Mouse (Mus musculus) hindbrain, embryonic 16.5 days (tissue): ENCODE results near the gene Tepsin. TPM values are rescaled to one million over a fixed set of nuclear protein-coding genes. Genes with fewer than 3 reads are reported as not detected.

Experiments
- ATAC-seq: fragments of 200-750 bp; cut with Nextera tagmentation; 2 replicates; pipeline ENCODE4 v1.8.0; 2017; ENCODE audit warnings: moderate TSS enrichment, moderate library complexity
- H3K27ac ChIP-seq: fragments of 300-500 bp; sonication (generic); 2 replicates; pipeline ENCODE4 v1.5.1; 2014; ENCODE audit warnings: low read depth, mild to moderate bottlenecking, control low read depth, low read length, moderate library complexity
- H3K27me3 ChIP-seq: fragments of 300-500 bp; sonication (generic); replicated peaks from 2 replicates; pipeline ENCODE4 v1.6.1; 2014; ENCODE audit warnings: low read length; ENCODE audit not compliant: control insufficient read depth, insufficient read depth
- H3K36me3 ChIP-seq: fragments of 300-500 bp; sonication (generic); 2 replicates; pipeline ENCODE4 v1.6.1; 2014; ENCODE audit warnings: mild to moderate bottlenecking, low read length, moderate library complexity, mixed read lengths; ENCODE audit not compliant: control insufficient read depth, insufficient read depth
- H3K4me1 ChIP-seq: fragments of 300-500 bp; sonication (generic); 2 replicates; pipeline ENCODE4 v1.6.1; 2014; ENCODE audit warnings: low read depth, low read length; ENCODE audit not compliant: control insufficient read depth, insufficient read depth
- H3K4me2 ChIP-seq: fragments of 300-500 bp; sonication (generic); 2 replicates; pipeline ENCODE4 v1.6.1; 2014; ENCODE audit warnings: mild to moderate bottlenecking, low read length, control low read depth, moderate library complexity
- H3K4me3 ChIP-seq: fragments of 300-500 bp; sonication (generic); 2 replicates; pipeline ENCODE4 v1.5.1; 2014; ENCODE audit warnings: mild to moderate bottlenecking, low read length, control low read depth, moderate library complexity
- H3K9ac ChIP-seq: fragments of 300-500 bp; sonication (generic); 2 replicates; pipeline ENCODE4 v1.6.1; 2014; ENCODE audit warnings: low read depth, mild to moderate bottlenecking, control low read depth, low read length, moderate library complexity
- H3K9me3 ChIP-seq: fragments of 300-500 bp; sonication (generic); 2 replicates; pipeline ENCODE4 v1.6.1; 2014; ENCODE audit warnings: mild to moderate bottlenecking, low read length, moderate library complexity; ENCODE audit not compliant: control insufficient read depth
- WGBS: fragments of 180-500 bp; shearing (Covaris S2); extraction: QIAGEN DNeasy Blood & Tissue Kit; methylation state at CpG from one replicate; pipeline ENCODE4 v1.1.7; 2014; 5-methylcytosine and 5-hydroxymethylcytosine counted together
- polyA plus RNA-seq: library from polyadenylated mRNA; unstranded; fragments of >200 nt; fragmentation: Nextera tagmentation; extraction: Ambion mirVana; gene quantifications from 2 replicates; pipeline ENCODE4 v1.2.1, GENCODE M21; 2015

Gene Tepsin
- polyA plus RNA-seq, 1 experiment from 2014 or later = 20.5 TPM

DNA sequence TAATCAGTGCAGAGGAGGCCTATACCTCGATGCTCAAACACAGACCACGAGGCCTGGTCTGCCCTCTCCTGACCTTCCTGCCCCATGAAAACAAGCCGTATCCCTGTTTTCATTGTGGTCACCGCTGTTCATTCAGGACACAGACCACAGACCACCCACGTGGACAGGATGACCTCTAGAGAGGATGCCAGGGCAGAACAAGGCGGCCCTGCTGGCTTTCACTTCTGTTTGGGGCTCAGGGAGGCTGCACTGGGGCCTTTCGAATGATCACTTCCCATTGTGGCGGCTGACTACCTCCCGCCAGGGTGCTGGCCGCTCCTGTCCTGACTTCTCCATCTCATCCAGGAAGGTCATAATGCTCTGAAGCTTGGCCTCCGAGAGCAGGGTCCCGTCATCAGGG is 27.5 kb downstream of the Tepsin start:
- H3K9ac ChIP-seq = no peak overlapping the region
- no peaks in the 10 kb centered on the region for H3K27me3 ChIP-seq
- no peak for ATAC-seq
- H3K27ac ChIP-seq = no peak overlapping the region
- no peak overlapping the region for H3K4me3 ChIP-seq
- no peaks in the 10 kb centered on the region for H3K9me3 ChIP-seq
- H3K36me3 ChIP-seq = peaks cover 44% of the 10 kb centered on the region
- no peaks in the 10 kb centered on the region; the same call in 1 of the 2 replicates for H3K4me1 ChIP-seq
- H3K4me2 ChIP-seq = no peak overlapping the region
- WGBS = 19% methylated on average over 12 of the region's 12 CpGs

DNA sequence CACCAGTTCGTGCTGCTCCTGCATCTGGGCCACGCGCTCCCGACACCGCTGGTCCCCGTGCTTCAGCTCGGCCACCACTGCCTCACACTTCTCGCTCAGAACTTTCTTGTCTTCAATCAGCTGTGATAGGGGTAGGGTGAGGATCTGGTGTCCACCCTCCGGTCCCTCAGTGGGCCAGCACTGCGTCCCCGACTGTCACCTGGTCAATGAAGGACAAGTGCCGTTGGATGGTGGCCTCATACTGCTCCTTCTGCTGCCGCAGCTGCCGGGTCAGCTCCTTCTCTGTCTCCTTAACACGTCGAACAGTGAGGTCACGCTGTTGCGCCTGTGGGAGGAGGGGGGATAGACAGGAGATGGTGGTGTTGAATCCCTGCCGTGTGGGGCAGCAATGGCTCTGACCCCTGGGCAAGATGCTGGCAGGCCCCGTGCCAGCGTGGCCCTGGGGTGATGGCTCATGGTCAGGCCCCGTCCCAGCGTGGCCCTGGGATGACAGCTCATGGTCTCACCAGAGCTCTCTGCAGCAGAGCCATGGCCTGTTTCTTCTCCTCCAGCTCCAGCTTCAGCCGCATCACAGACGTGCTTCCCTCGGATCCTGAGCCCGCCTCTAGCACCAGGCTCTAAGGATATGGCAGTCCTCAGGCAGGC is 28.1 kb downstream of the Tepsin start:
- Histone ChIP-seq H3K27ac (no peak overlapping the region), H3K27me3 (no peaks in the 10 kb centered on the region), H3K4me3 (no peak overlapping the region), H3K4me2 (no peak overlapping the region), H3K4me1 (no peaks in the 10 kb centered on the region; the same call in none of the 2 replicates), H3K9me3 (no peaks in the 10 kb centered on the region), H3K9ac (no peak overlapping the region), H3K36me3 (peaks cover 38% of the 10 kb centered on the region)
- ATAC-seq = no peak
- 86% methylated on average over 27 of the region's 27 CpGs for WGBS

- Histone ChIP-seq H3K9me3 (no peaks in the 10 kb centered on the region), H3K4me3 (no peak overlapping the region), H3K27ac (no peak overlapping the region), H3K4me1 (no peaks in the 10 kb centered on the region; the same call in none of the 2 replicates), H3K9ac (no peak overlapping the region), H3K4me2 (no peak overlapping the region), H3K36me3 (peaks cover 36% of the 10 kb centered on the region), H3K27me3 (no peaks in the 10 kb centered on the region)
- 34% methylated on average over 11 of the region's 11 CpGs for WGBS
- ATAC-seq = no peak
Observed at GRCm38 (mm10) chr11:120069261-120069660, 29.3 kb downstream of the Tepsin start.

GRCm38 (mm10) chr11:120067834-120068233 is 30.7 kb downstream of the Tepsin start:
- 54% methylated on average over 17 of the region's 17 CpGs for WGBS
- Histone ChIP-seq H3K4me1 (no peaks in the 10 kb centered on the region; the same call in none of the 2 replicates), H3K27ac (no peak overlapping the region), H3K27me3 (no peaks in the 10 kb centered on the region), H3K9me3 (no peaks in the 10 kb centered on the region), H3K9ac (no peak overlapping the region), H3K4me3 (no peak overlapping the region), H3K4me2 (no peak overlapping the region), H3K36me3 (peaks cover 32% of the 10 kb centered on the region)
- no peak for ATAC-seq

DNA sequence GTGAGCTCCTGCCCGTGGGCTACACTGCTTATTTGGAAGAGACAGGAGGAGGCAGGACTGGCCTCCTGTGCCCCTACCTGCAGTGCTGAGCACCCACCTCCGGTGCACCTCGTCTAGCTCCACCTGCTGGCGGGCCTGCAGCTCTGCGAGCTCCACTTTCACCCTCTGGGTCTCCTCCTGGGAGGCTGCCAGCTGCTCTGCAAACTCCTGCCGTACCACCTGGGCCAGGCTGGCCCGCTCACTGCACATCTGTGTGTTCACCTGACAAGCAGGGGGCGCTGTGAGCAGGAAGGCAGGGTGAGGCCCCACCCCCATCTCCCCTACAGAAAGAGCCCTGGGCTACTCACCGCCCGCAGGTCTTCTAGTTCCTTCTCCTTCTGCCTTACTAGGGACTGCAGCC is 33.2 kb downstream of the Tepsin start:
- Histone ChIP-seq H3K36me3 (peaks cover 12% of the 10 kb centered on the region), H3K27me3 (no peaks in the 10 kb centered on the region), H3K9me3 (no peaks in the 10 kb centered on the region), H3K4me2 (no peak overlapping the region), H3K27ac (no peak overlapping the region; the same call in 1 of the 2 replicates), H3K4me3 (no peak overlapping the region), H3K4me1 (no peaks in the 10 kb centered on the region; the same call in none of the 2 replicates), H3K9ac (no peak overlapping the region)
- ATAC-seq = no peak
- WGBS = 32% methylated on average over 10 of the region's 10 CpGs

GRCm38 (mm10) chr11:120064668-120065040 is 33.9 kb downstream of the Tepsin start:
- H3K9me3 ChIP-seq = no peaks in the 10 kb centered on the region
- 83% methylated on average over 11 of the region's 11 CpGs for WGBS
- no peak overlapping the region for H3K9ac ChIP-seq
- H3K4me1 ChIP-seq = no peaks in the 10 kb centered on the region; the same call in none of the 2 replicates
- H3K27me3 ChIP-seq = no peaks in the 10 kb centered on the region
- no peak overlapping the region for H3K4me2 ChIP-seq
- peaks cover 8% of the 10 kb centered on the region; the same call in 1 of the 2 replicates for H3K36me3 ChIP-seq
- no peak overlapping the region for H3K4me3 ChIP-seq
- H3K27ac ChIP-seq = no peak overlapping the region; the same call in 1 of the 2 replicates
- no peak for ATAC-seq

- Histone ChIP-seq H3K36me3 (peaks cover 5% of the 10 kb centered on the region; the same call in 1 of the 2 replicates), H3K4me2 (no peak overlapping the region), H3K27me3 (no peaks in the 10 kb centered on the region), H3K4me3 (no peak overlapping the region), H3K27ac (no peak overlapping the region), H3K4me1 (no peaks in the 10 kb centered on the region; the same call in 1 of the 2 replicates), H3K9me3 (no peaks in the 10 kb centered on the region), H3K9ac (no peak overlapping the region)
- 78% methylated on average over 13 of the region's 13 CpGs for WGBS
- no peak for ATAC-seq
Observed at GRCm38 (mm10) chr11:120064006-120064667, 34.4 kb downstream of the Tepsin start.

- Histone ChIP-seq H3K9me3 (no peaks in the 10 kb centered on the region), H3K4me3 (no peak overlapping the region), H3K27ac (no peak overlapping the region), H3K4me1 (no peaks in the 10 kb centered on the region; the same call in 1 of the 2 replicates), H3K36me3 (peaks cover 5% of the 10 kb centered on the region; the same call in 1 of the 2 replicates), H3K4me2 (no peak overlapping the region), H3K27me3 (no peaks in the 10 kb centered on the region), H3K9ac (no peak overlapping the region)
- WGBS = 79% methylated on average over 5 of the region's 5 CpGs
- no peak for ATAC-seq
Observed at GRCm38 (mm10) chr11:120063326-120063725, 35.2 kb downstream of the Tepsin start.

DNA sequence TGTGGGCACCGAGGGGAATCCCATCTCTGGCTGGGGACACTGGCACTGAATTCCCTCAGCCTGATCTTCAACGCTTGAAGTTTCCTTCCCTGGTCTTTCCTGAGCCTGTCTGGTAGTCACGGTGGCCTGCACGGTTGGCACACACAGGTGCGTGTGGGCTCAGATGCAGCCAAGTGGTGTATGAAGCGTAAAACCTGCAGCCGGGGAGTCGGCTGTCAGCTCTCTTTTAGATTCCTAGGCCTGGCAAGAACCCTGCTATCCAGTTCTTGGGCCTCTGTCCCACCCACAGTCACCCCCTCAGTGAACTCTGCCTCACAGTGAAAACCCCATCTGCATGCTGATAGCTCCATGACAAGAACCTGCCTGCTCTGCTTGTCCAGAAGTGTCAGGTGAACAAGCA is 37.9 kb downstream of the Tepsin start:
- Histone ChIP-seq H3K27ac (no peak overlapping the region), H3K9ac (no peak overlapping the region), H3K27me3 (no peaks in the 10 kb centered on the region), H3K36me3 (no peaks in the 10 kb centered on the region; the same call in 1 of the 2 replicates), H3K4me1 (no peaks in the 10 kb centered on the region; the same call in 1 of the 2 replicates), H3K9me3 (no peaks in the 10 kb centered on the region), H3K4me2 (no peak overlapping the region), H3K4me3 (no peak overlapping the region)
- ATAC-seq = no peak
- WGBS = 81% methylated on average over 8 of the region's 8 CpGs
